Mouse (Mus musculus): ENCODE results near the gene Erich4. TPM values are rescaled to one million over a fixed set of nuclear protein-coding genes. Genes with fewer than 3 reads are reported as not detected.
"Not testable (repeated sequence)": the region's sequence is repeated elsewhere in the genome, so short reads cannot be mapped to it uniquely, and the experiment has no call there.

Gene Erich4
- total and polyA plus RNA-seq, 3 experiments: 0.47 TPM; not detected in 2

DNA sequence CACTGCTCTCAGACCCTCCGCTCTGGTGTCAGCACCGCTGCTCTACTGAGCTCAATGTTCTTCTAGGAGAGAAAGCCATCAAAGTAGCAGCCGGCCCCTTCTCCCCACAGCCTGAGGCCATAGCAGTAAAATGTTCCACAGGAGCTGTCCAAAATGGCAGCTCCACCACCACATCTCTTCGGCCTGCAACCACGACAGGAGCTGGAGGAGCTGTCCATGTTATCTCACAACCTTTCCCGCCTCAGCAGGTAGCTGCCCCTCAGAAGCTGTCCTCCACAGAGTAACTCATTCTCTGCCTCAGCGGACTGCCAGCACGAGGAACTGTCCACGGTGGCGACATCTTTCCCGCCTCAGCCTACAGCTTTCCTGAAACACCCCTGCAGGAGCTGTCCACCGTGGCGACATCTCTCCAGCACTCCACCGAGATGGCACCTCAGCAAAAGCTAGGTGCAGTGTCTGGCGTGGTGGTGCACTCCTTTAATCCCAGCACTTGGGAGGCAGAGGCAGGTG is 33.3 kb downstream of the Erich4 start:
- H3K27me3 ChIP-seq (ENCODE audit: control insufficient read depth, insufficient read depth, low read length): no peaks in the 10 kb centered on the region
- H3K4me1 ChIP-seq (ENCODE audit: control insufficient read depth, insufficient read depth, low read length): no peaks in the 10 kb centered on the region
- 73% methylated on average over 15 of the region's 15 CpGs for WGBS
- H3K4me3 ChIP-seq: no peak overlapping the region
- H3K79me2 ChIP-seq (replicated peaks; ENCODE audit: control insufficient read depth, insufficient read depth, low read length): no peaks in the 10 kb centered on the region
- intact Hi-C loops (cut with DNase I): no loop called here
- TF ChIP-seq CTCF (IDR thresholded peaks at IDR 0.05): no peak
- TF ChIP-seq EP300 (IDR thresholded peaks at IDR 0.05; ENCODE audit: insufficient read depth, low read depth, low read length): no peak
- no peak for TF ChIP-seq POLR2A (IDR thresholded peaks at IDR 0.05; ENCODE audit: insufficient read depth, low read depth, low read length)
- DNase-seq: no peak
- H3K36me3 ChIP-seq (ENCODE audit: control insufficient read depth, insufficient read depth, low read length): no peaks in the 10 kb centered on the region
- no peak overlapping the region for H3K27ac ChIP-seq
- no peak overlapping the region for H3K9ac ChIP-seq (ENCODE audit: low read depth, low read length)

GRCm38 (mm10) chr7:25579441-25579840 is 36.3 kb downstream of the Erich4 start:
- Histone ChIP-seq H3K4me1 (ENCODE audit: control insufficient read depth, insufficient read depth, low read length) (no peaks in the 10 kb centered on the region), H3K27me3 (ENCODE audit: control insufficient read depth, insufficient read depth, low read length) (no peaks in the 10 kb centered on the region), H3K4me3 (no peak overlapping the region), H3K9ac (ENCODE audit: low read depth, low read length) (no peak overlapping the region), H3K36me3 (ENCODE audit: control insufficient read depth, insufficient read depth, low read length) (no peaks in the 10 kb centered on the region), H3K79me2 (replicated peaks; ENCODE audit: control insufficient read depth, insufficient read depth, low read length) (no peaks in the 10 kb centered on the region), H3K27ac (no peak overlapping the region)
- no peak for TF ChIP-seq POLR2A (IDR thresholded peaks at IDR 0.05; ENCODE audit: insufficient read depth, low read depth, low read length)
- TF ChIP-seq CTCF (IDR thresholded peaks at IDR 0.05): no peak
- no peak for TF ChIP-seq EP300 (IDR thresholded peaks at IDR 0.05; ENCODE audit: insufficient read depth, low read depth, low read length)
- intact Hi-C loops (cut with DNase I): no loop called here
- no peak for DNase-seq
- whole genome bisulfite sequencing: 81% methylated on average over 10 of the region's 10 CpGs

GRCm38 (mm10) chr7:25576793-25577437 is 38.8 kb downstream of the Erich4 start:
- H3K79me2 ChIP-seq (replicated peaks; ENCODE audit: control insufficient read depth, insufficient read depth, low read length); H3K27me3 ChIP-seq (ENCODE audit: control insufficient read depth, insufficient read depth, low read length); H3K4me3 ChIP-seq; H3K4me1 ChIP-seq (ENCODE audit: control insufficient read depth, insufficient read depth, low read length); intact Hi-C loops (cut with DNase I); H3K36me3 ChIP-seq (ENCODE audit: control insufficient read depth, insufficient read depth, low read length); H3K9ac ChIP-seq (ENCODE audit: low read depth, low read length); H3K27ac ChIP-seq: not testable (repeated sequence)
- WGBS: 59% methylated on average over 14 of the region's 14 CpGs
- peak in 1 of 2 experiments; percentile 27 for DNase-seq

DNA sequence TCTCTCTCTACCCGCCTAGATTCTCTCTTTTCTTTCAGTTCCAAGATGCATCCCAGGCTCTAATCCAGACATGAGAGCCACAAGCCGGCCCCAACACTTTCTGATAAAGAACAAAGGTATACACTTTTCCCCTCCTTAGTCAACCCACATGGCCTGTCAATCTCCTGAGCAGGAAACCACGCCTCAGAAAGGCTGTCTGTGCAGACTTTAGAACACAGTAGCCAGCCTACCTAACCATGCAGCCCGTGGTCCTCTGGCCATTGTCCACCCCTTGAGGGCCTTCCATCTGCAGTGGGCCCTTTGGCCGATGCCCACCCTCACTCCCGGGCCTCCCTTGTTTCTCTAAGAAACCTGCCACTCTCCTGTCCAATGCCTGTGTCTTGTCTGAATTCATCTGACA is 39.4 kb downstream of the Erich4 start:
- H3K9ac ChIP-seq (ENCODE audit: low read depth, low read length); H3K36me3 ChIP-seq (ENCODE audit: control insufficient read depth, insufficient read depth, low read length); H3K4me3 ChIP-seq; H3K27me3 ChIP-seq (ENCODE audit: control insufficient read depth, insufficient read depth, low read length); H3K27ac ChIP-seq; intact Hi-C loops (cut with DNase I); H3K79me2 ChIP-seq (replicated peaks; ENCODE audit: control insufficient read depth, insufficient read depth, low read length); DNase-seq; H3K4me1 ChIP-seq (ENCODE audit: control insufficient read depth, insufficient read depth, low read length): not testable (repeated sequence)
- 29% methylated on average over 6 of the region's 6 CpGs for WGBS

- 15% methylated on average over 8 of the region's 8 CpGs for WGBS
- intact Hi-C loops (cut with DNase I): no loop called here
- Histone ChIP-seq H3K27ac (no peak overlapping the region), H3K27me3 (ENCODE audit: control insufficient read depth, insufficient read depth, low read length) (no peaks in the 10 kb centered on the region), H3K4me1 (ENCODE audit: control insufficient read depth, insufficient read depth, low read length) (no peaks in the 10 kb centered on the region), H3K4me3 (no peak overlapping the region), H3K9ac (ENCODE audit: low read depth, low read length) (no peak overlapping the region), H3K79me2 (replicated peaks; ENCODE audit: control insufficient read depth, insufficient read depth, low read length) (no peaks in the 10 kb centered on the region), H3K36me3 (ENCODE audit: control insufficient read depth, insufficient read depth, low read length) (no peaks in the 10 kb centered on the region)
- TF ChIP-seq POLR2A (IDR thresholded peaks at IDR 0.05; ENCODE audit: insufficient read depth, low read depth, low read length) (no peak), CTCF (IDR thresholded peaks at IDR 0.05) (no peak), EP300 (IDR thresholded peaks at IDR 0.05; ENCODE audit: insufficient read depth, low read depth, low read length) (no peak)
- DNase-seq: no peak
Measured at GRCm38 (mm10) chr7:25575870-25576269, 39.8 kb downstream of the Erich4 start.

GRCm38 (mm10) chr7:25575105-25575504 is 40.6 kb downstream of the Erich4 start:
- intact Hi-C loops (cut with DNase I): no loop called here
- no peak for TF ChIP-seq EP300 (IDR thresholded peaks at IDR 0.05; ENCODE audit: insufficient read depth, low read depth, low read length)
- no peak for TF ChIP-seq POLR2A (IDR thresholded peaks at IDR 0.05; ENCODE audit: insufficient read depth, low read depth, low read length)
- TF ChIP-seq CTCF (IDR thresholded peaks at IDR 0.05): no peak

DNA sequence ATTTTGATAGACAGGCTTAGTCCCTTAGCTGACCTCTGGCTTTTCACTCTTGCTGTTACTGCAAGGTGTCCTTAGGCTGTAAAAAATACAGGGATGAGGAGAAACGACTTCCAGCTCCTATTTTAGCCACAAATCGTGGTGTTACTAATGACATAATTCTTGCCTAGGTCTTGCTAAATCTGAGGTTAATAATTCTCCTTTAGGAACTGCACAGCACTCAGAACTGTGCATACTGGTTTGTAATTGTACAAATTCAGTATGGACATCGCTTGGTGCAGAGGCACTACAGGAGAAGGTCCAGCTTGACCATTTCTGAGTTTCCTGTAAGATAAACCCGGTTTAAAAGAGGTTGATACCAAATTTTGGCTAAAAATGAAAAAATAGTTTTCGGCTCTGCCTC is 41.9 kb downstream of the Erich4 start:
- intact Hi-C loops (cut with DNase I); DNase-seq; H3K79me2 ChIP-seq (replicated peaks; ENCODE audit: control insufficient read depth, insufficient read depth, low read length); H3K27ac ChIP-seq; H3K9ac ChIP-seq (ENCODE audit: low read depth, low read length); H3K27me3 ChIP-seq (ENCODE audit: control insufficient read depth, insufficient read depth, low read length); H3K4me1 ChIP-seq (ENCODE audit: control insufficient read depth, insufficient read depth, low read length); H3K36me3 ChIP-seq (ENCODE audit: control insufficient read depth, insufficient read depth, low read length); H3K4me3 ChIP-seq: not testable (repeated sequence)
- WGBS: 61% methylated on average over 5 of the region's 5 CpGs

More at GRCm38 (mm10) chr7:25575105-25575504, 40.6 kb downstream of the Erich4 start:
- H3K27ac ChIP-seq: no peak overlapping the region
- no peaks in the 10 kb centered on the region for H3K36me3 ChIP-seq (ENCODE audit: control insufficient read depth, insufficient read depth, low read length)
- H3K9ac ChIP-seq (ENCODE audit: low read depth, low read length): no peak overlapping the region
- DNase-seq: no peak
- no peaks in the 10 kb centered on the region for H3K4me1 ChIP-seq (ENCODE audit: control insufficient read depth, insufficient read depth, low read length)
- WGBS: 79% methylated on average over 5 of the region's 5 CpGs
- no peak overlapping the region for H3K4me3 ChIP-seq
- no peaks in the 10 kb centered on the region for H3K79me2 ChIP-seq (replicated peaks; ENCODE audit: control insufficient read depth, insufficient read depth, low read length)
- H3K27me3 ChIP-seq (ENCODE audit: control insufficient read depth, insufficient read depth, low read length): no peaks in the 10 kb centered on the region

Data from heart, adult 2 months (tissue).